Mouse (Mus musculus): ENCODE measurements around the gene Olfr1013. TPM values are rescaled to one million over a fixed set of nuclear protein-coding genes. Genes with fewer than 3 reads are reported as not detected.

The Olfr1013 gene
- polyA plus RNA-seq (2015; fragmentation: Nextera tagmentation; extraction: Ambion mirVana) = not detected in 2 replicates

DNA sequence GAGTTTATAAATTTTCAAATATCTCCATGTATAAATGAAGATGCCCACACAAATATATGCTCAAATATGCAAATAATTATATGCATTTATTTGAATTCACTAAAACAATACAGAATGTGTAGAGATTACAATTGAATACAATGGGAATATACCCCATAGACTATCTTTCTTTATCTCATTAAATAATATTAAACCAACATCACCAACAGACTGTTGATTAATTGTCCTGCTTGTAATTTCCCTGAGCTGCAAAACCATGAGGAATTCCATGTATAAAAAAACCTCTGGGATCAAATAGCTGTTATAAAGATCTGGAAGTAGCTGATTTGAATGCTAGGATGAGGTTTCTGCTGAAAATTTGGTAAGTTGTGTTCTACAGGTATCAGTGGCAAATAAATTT lies at the start of gene Olfr1013:
Olfr1013 (plus strand) TSS at position 301 of the 400 bp plus-strand sequence.
- H3K4me3 ChIP-seq (replicated peaks) = no peak within 1 kb of the TSS
- H3K9me3 ChIP-seq (replicated peaks) = no peaks in the 10 kb centered on the region
- no peak for ATAC-seq (ENCODE audit: low FRiP score)
- H3K36me3 ChIP-seq = no peaks in the 10 kb centered on the region
- no peak within 1 kb of the TSS for H3K9ac ChIP-seq (replicated peaks)
- no peak within 1 kb of the TSS for H3K4me2 ChIP-seq
- no peak within 1 kb of the TSS for H3K27ac ChIP-seq (replicated peaks)
- no peaks in the 10 kb centered on the region for H3K4me1 ChIP-seq
- H3K27me3 ChIP-seq (replicated peaks) = no peaks in the 10 kb centered on the region

GRCm38 (mm10) chr2:85725793-85726192 lies 41.1 kb upstream of the Olfr1013 start:
- Histone ChIP-seq H3K9ac (replicated peaks) (no peak overlapping the region), H3K4me1 (no peaks in the 10 kb centered on the region), H3K9me3 (replicated peaks) (no peaks in the 10 kb centered on the region), H3K27ac (replicated peaks) (no peak overlapping the region), H3K36me3 (no peaks in the 10 kb centered on the region), H3K27me3 (replicated peaks) (no peaks in the 10 kb centered on the region), H3K4me3 (replicated peaks) (no peak overlapping the region), H3K4me2 (no peak overlapping the region)
- WGBS = 10% methylated on average over 3 of the region's 3 CpGs
- no peak; the same call in 1 of the 2 replicates for ATAC-seq (ENCODE audit: low FRiP score)

- WGBS = 86% methylated on average over 4 of the region's 4 CpGs
- H3K27ac ChIP-seq (replicated peaks) = no peak overlapping the region
- H3K36me3 ChIP-seq = no peaks in the 10 kb centered on the region
- no peaks in the 10 kb centered on the region for H3K4me1 ChIP-seq
- H3K4me2 ChIP-seq = no peak overlapping the region
- no peak for ATAC-seq (ENCODE audit: low FRiP score)
- no peak overlapping the region for H3K9ac ChIP-seq (replicated peaks)
- no peaks in the 10 kb centered on the region for H3K27me3 ChIP-seq (replicated peaks)
- no peak overlapping the region for H3K4me3 ChIP-seq (replicated peaks)
- no peaks in the 10 kb centered on the region for H3K9me3 ChIP-seq (replicated peaks)
Measured at GRCm38 (mm10) chr2:85753822-85754221, 13.1 kb upstream of the Olfr1013 start.

DNA sequence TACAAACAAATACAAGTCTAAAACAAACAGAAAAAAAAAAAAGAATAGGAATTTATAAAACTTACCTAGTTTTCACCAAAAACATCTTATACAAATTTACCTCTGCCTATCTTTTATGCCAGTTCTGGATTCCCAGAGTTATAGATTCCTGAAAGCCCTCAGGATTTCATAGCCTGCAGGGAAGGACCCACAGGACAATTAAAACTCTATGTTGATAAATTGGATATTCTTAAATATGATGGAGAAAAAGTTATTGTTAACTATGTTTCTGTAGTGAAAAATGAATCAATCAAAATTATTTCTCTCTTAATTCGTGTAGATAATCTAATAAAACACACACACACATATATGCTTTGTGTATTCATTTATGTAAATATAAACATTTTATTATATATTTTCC lies 4.2 kb upstream of the Olfr1013 start, which contains the start of gene Olfr1012:
Olfr1012 (minus strand) TSS at position 101 of the 400 bp plus-strand sequence.
- Histone ChIP-seq H3K4me1 (no peaks in the 10 kb centered on the region), H3K27me3 (replicated peaks) (no peaks in the 10 kb centered on the region), H3K9me3 (replicated peaks) (no peaks in the 10 kb centered on the region), H3K27ac (replicated peaks) (no peak within 1 kb of the TSS), H3K4me2 (no peak within 1 kb of the TSS), H3K4me3 (replicated peaks) (no peak within 1 kb of the TSS), H3K9ac (replicated peaks) (no peak within 1 kb of the TSS), H3K36me3 (no peaks in the 10 kb centered on the region)
- no peak for ATAC-seq (ENCODE audit: low FRiP score)
- 76% methylated on average over 1 of the region's 1 CpGs for WGBS

GRCm38 (mm10) chr2:85772413-85772812 lies 5.5 kb downstream of the Olfr1013 start, which contains the start of gene Olfr1014:
TSS of gene Olfr1014 (plus strand) at chr2:85772713.
- H3K36me3 ChIP-seq = no peaks in the 10 kb centered on the region
- no peak within 1 kb of the TSS for H3K9ac ChIP-seq (replicated peaks)
- no peak within 1 kb of the TSS for H3K4me3 ChIP-seq (replicated peaks)
- H3K9me3 ChIP-seq (replicated peaks) = no peaks in the 10 kb centered on the region
- ATAC-seq (ENCODE audit: low FRiP score) = no peak
- H3K27ac ChIP-seq (replicated peaks) = no peak within 1 kb of the TSS
- no peak within 1 kb of the TSS for H3K4me2 ChIP-seq
- no peaks in the 10 kb centered on the region for H3K4me1 ChIP-seq
- no peaks in the 10 kb centered on the region for H3K27me3 ChIP-seq (replicated peaks)

- no peak within 1 kb of the TSS for H3K9ac ChIP-seq (replicated peaks)
- no peaks in the 10 kb centered on the region for H3K9me3 ChIP-seq (replicated peaks)
- H3K27ac ChIP-seq (replicated peaks) = no peak within 1 kb of the TSS
- no peaks in the 10 kb centered on the region for H3K4me1 ChIP-seq
- H3K4me3 ChIP-seq (replicated peaks) = no peak within 1 kb of the TSS
- no peak for ATAC-seq (ENCODE audit: low FRiP score)
- no peaks in the 10 kb centered on the region for H3K27me3 ChIP-seq (replicated peaks)
- no peak within 1 kb of the TSS for H3K4me2 ChIP-seq
- no peaks in the 10 kb centered on the region for H3K36me3 ChIP-seq
Measured at GRCm38 (mm10) chr2:85781717-85782116, 14.8 kb downstream of the Olfr1013 start, which contains the start of gene Olfr1015. TSS of gene Olfr1015 (plus strand) at chr2:85782017.

- Histone ChIP-seq H3K4me3 (replicated peaks) (no peak overlapping the region), H3K9me3 (replicated peaks) (no peaks in the 10 kb centered on the region), H3K4me2 (no peak overlapping the region), H3K4me1 (no peaks in the 10 kb centered on the region), H3K9ac (replicated peaks) (no peak overlapping the region), H3K36me3 (no peaks in the 10 kb centered on the region), H3K27me3 (replicated peaks) (no peaks in the 10 kb centered on the region), H3K27ac (replicated peaks) (no peak overlapping the region)
- 42% methylated on average over 2 of the region's 2 CpGs for WGBS
- no peak for ATAC-seq (ENCODE audit: low FRiP score)
Measured at GRCm38 (mm10) chr2:85792331-85792730, 25.4 kb downstream of the Olfr1013 start.

- Histone ChIP-seq H3K4me1 (no peaks in the 10 kb centered on the region), H3K9ac (replicated peaks) (no peak within 1 kb of the TSS), H3K27me3 (replicated peaks) (no peaks in the 10 kb centered on the region), H3K36me3 (no peaks in the 10 kb centered on the region), H3K27ac (replicated peaks) (no peak within 1 kb of the TSS), H3K4me3 (replicated peaks) (no peak within 1 kb of the TSS), H3K4me2 (no peak within 1 kb of the TSS), H3K9me3 (replicated peaks) (no peaks in the 10 kb centered on the region)
- no peak for ATAC-seq (ENCODE audit: low FRiP score)
- 96% methylated on average over 2 of the region's 2 CpGs for WGBS
Measured at GRCm38 (mm10) chr2:85802444-85802843, 35.5 kb downstream of the Olfr1013 start, which contains the start of gene Olfr1016. TSS of gene Olfr1016 (minus strand) at chr2:85802544.

- H3K27ac ChIP-seq (replicated peaks) = no peak overlapping the region
- no peak overlapping the region for H3K4me3 ChIP-seq (replicated peaks)
- no peak for ATAC-seq (ENCODE audit: low FRiP score)
- H3K9ac ChIP-seq (replicated peaks) = no peak overlapping the region
- no peaks in the 10 kb centered on the region for H3K27me3 ChIP-seq (replicated peaks)
- no peaks in the 10 kb centered on the region for H3K36me3 ChIP-seq
- H3K9me3 ChIP-seq (replicated peaks) = no peaks in the 10 kb centered on the region
- no peaks in the 10 kb centered on the region for H3K4me1 ChIP-seq
- no peak overlapping the region for H3K4me2 ChIP-seq
- WGBS = 93% methylated on average over 4 of the region's 4 CpGs
Measured at GRCm38 (mm10) chr2:85804501-85804900, 37.6 kb downstream of the Olfr1013 start.

- Histone ChIP-seq H3K9me3 (replicated peaks) (no peaks in the 10 kb centered on the region), H3K36me3 (no peaks in the 10 kb centered on the region), H3K4me3 (replicated peaks) (no peak within 1 kb of the TSS), H3K4me2 (no peak within 1 kb of the TSS), H3K9ac (replicated peaks) (no peak within 1 kb of the TSS), H3K4me1 (no peaks in the 10 kb centered on the region), H3K27me3 (replicated peaks) (no peaks in the 10 kb centered on the region), H3K27ac (replicated peaks) (no peak within 1 kb of the TSS)
- no peak for ATAC-seq (ENCODE audit: low FRiP score)
Measured at GRCm38 (mm10) chr2:85818179-85818578, 51.3 kb downstream of the Olfr1013 start, which contains the start of gene Olfr1018. TSS of gene Olfr1018 (plus strand) at chr2:85818479.
